Mouse (Mus musculus) limb, embryonic 11.5 days (tissue): ENCODE data around the gene Sytl3. TPM values are rescaled to one million over a fixed set of nuclear protein-coding genes. Genes with fewer than 3 reads are reported as not detected.
A peak's percentile ranks its signal among the peaks of the same experiment; 100 is the strongest.

ENCODE experiments used
- ATAC-seq: fragments of 200-750 bp; cut with Nextera tagmentation; 2 replicates; pipeline ENCODE4 v1.8.0; 2017; ENCODE audit warnings: low read depth; ENCODE audit not compliant: insufficient number of reproducible peaks, low FRiP score, low TSS enrichment
- DNase-seq: peaks from one replicate; pipeline ENCODE4 v3.0.0-alpha.2; 2015; ENCODE audit warnings: low spot score
- H3K27ac ChIP-seq: fragments of 300-500 bp; sonication (generic); replicated peaks from 2 replicates; pipeline ENCODE4 v1.5.1; 2014; ENCODE audit warnings: low read depth, mild to moderate bottlenecking, low read length
- H3K27me3 ChIP-seq: fragments of 300-500 bp; sonication (generic); 2 replicates; pipeline ENCODE4 v1.6.1; 2014; ENCODE audit warnings: mild to moderate bottlenecking, low read length, mixed read lengths; ENCODE audit not compliant: control insufficient read depth, insufficient read depth
- H3K36me3 ChIP-seq: fragments of 300-500 bp; sonication (generic); 2 replicates; pipeline ENCODE4 v1.6.1; 2014; ENCODE audit warnings: mild to moderate bottlenecking, low read length, moderate library complexity, mixed read lengths; ENCODE audit not compliant: control insufficient read depth, insufficient read depth
- H3K4me1 ChIP-seq: fragments of 300-500 bp; sonication (generic); 2 replicates; pipeline ENCODE4 v1.6.1; 2014; ENCODE audit warnings: low read length, mixed read lengths; ENCODE audit not compliant: control insufficient read depth, insufficient read depth
- H3K4me2 ChIP-seq: fragments of 300-500 bp; sonication (generic); 2 replicates; pipeline ENCODE4 v1.6.1; 2014; ENCODE audit warnings: low read depth, mild to moderate bottlenecking, moderate library complexity; ENCODE audit not compliant: severe bottlenecking
- H3K4me3 ChIP-seq: fragments of 300-500 bp; sonication (generic); 2 replicates; pipeline ENCODE4 v1.5.1; 2014; ENCODE audit warnings: low read depth, low read length
- H3K9ac ChIP-seq: fragments of 300-500 bp; sonication (generic); 2 replicates; pipeline ENCODE4 v1.6.1; 2014; ENCODE audit warnings: mild to moderate bottlenecking, low read length
- H3K9me3 ChIP-seq: fragments of 300-500 bp; sonication (generic); 2 replicates; pipeline ENCODE4 v1.6.1; 2016; ENCODE audit warnings: low read length; ENCODE audit not compliant: control insufficient read depth
- WGBS: fragments of 180-500 bp; shearing (Covaris S2); extraction: QIAGEN DNeasy Blood & Tissue Kit; methylation state at CpG from one replicate; pipeline ENCODE4 v1.1.7; 2014; 5-methylcytosine and 5-hydroxymethylcytosine counted together
- polyA plus RNA-seq: library from polyadenylated mRNA; unstranded; fragments of >200 nt; fragmentation: Nextera tagmentation; extraction: Ambion mirVana; gene quantifications from 2 replicates; pipeline ENCODE4 v1.2.1, GENCODE M21; 2014

Sytl3 gene
- polyA plus RNA-seq, 1 experiment from 2014 or later, result not detected

DNA sequence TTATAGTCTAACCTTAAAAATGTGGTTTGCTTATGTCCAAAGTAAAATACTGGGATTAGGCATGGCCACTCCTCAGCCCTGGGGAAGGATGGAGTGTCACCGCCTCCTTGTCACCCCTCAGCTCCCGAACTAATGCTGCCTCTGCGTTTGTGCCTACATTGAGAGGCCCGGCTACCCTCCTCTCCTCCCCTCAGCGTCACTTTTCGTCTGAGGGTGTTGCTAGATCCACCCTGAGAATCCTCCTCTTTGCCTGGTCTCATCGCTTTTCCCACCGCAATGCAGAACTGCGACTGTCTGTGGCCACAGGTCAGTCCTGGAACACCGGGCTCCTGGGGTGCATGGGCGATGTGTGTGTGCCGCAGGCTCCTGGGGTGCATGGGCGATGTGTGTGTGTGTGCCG is 86.0 kb downstream of the Sytl3 start:
- Histone ChIP-seq H3K27ac (no peak overlapping the region), H3K36me3 (peaks cover 3% of the 10 kb centered on the region), H3K4me3 (no peak overlapping the region), H3K4me1 (peaks cover 19% of the 10 kb centered on the region), H3K9me3 (no peaks in the 10 kb centered on the region), H3K4me2 (no peak overlapping the region), H3K27me3 (no peaks in the 10 kb centered on the region), H3K9ac (0 out of 2 replicates have a peak overlapping the region, but pooled peaks have one; percentile 3)
- DNase-seq, result no peak
- 91% methylated on average over 14 of the region's 14 CpGs for WGBS
- ATAC-seq, result no peak

DNA sequence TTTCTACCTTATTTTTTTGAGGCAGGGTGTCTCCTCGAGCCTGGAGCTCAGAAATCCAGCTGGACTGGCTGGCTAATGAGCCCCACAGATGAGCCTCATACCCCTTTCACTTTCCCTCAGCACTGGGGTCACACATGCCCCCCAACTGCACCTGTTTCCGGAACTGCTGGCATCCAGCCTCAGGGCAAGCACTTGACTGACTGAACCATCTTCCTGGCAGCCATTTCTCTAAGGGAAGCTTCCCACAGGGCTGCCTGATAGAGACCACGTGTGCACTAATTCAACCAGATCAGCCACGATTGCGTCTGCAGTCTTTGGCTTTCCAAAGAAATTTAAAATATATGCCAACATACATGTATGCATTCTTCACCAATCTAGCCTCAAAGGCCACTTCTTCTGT is 86.6 kb downstream of the Sytl3 start:
- no peak for ATAC-seq
- Histone ChIP-seq H3K4me3 (no peak overlapping the region), H3K9ac (no peak overlapping the region), H3K27me3 (no peaks in the 10 kb centered on the region), H3K9me3 (no peaks in the 10 kb centered on the region), H3K27ac (no peak overlapping the region), H3K4me2 (no peak overlapping the region), H3K4me1 (peaks cover 15% of the 10 kb centered on the region), H3K36me3 (peaks cover 2% of the 10 kb centered on the region)
- 80% methylated on average over 5 of the region's 5 CpGs for WGBS
- no peak for DNase-seq

DNA sequence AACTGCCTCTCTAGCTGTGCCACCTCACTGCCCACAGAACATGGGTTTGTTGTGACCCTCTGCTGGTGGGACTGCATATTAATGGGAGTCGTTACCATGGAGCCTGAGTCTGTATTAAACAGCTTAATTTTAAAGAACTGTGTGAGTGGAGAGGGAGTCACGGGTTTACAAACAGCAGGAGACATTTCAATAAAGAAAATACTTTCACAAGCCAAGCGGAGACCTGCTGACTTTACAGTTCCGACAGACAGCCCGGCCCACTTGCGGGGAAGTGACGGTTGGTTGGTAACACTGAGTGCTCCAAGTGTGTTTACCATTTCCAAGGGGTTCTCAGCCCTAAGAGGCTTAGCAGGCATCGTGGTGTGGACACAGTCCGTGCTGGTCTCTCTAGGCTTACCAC is 87.1 kb downstream of the Sytl3 start:
- Histone ChIP-seq H3K27me3 (no peaks in the 10 kb centered on the region), H3K36me3 (peaks cover 2% of the 10 kb centered on the region; the same call in 1 of the 2 replicates), H3K9ac (no peak overlapping the region), H3K4me1 (peaks cover 15% of the 10 kb centered on the region), H3K9me3 (no peaks in the 10 kb centered on the region), H3K27ac (no peak overlapping the region), H3K4me3 (no peak overlapping the region), H3K4me2 (no peak overlapping the region)
- ATAC-seq (no peak), DNase-seq (no peak)
- WGBS, result 55% methylated on average over 9 of the region's 9 CpGs

DNA sequence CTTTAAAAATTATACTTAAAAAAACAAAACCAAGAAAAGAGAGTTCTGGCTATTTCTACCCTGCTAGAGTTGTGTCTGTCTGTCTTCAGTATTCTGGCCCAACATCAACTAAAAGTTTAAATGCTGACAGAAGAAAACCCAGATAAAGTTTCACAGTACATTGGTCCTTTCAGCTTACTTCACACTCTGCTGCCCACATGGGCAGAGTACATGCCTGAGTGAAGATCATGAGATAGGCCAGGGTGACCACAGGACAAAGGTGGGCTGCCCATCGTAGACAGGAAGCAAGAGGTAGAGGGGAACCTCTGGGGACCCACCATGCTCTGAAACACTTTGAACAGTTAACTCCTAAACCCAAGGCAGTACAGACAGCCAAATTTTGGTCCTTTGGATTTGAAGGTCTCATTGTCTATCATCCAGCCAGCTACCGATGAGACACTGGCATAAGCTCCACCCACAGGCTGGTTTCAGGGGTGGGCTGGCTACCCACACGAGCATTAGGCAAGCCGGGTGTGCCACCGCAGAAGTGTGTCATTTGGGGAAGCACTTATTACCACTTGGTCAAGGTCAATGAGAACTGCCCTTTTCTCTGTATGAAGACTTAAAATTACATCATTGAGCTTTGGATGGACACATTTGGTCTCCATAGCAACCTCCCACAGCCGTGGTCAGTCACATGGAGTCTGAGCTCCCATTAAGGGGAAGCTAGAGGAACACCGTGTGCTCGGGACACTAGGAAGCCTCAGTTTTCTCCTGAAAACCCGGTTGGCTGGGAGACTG is 87.7 kb downstream of the Sytl3 start:
- H3K27ac ChIP-seq, result no peak overlapping the region
- H3K4me1 ChIP-seq, result peaks cover 18% of the 10 kb centered on the region
- H3K9me3 ChIP-seq, result no peaks in the 10 kb centered on the region
- H3K4me3 ChIP-seq, result no peak overlapping the region
- H3K36me3 ChIP-seq, result peaks cover 2% of the 10 kb centered on the region; the same call in 1 of the 2 replicates
- DNase-seq (no peak), ATAC-seq (no peak)
- H3K4me2 ChIP-seq, result no peak overlapping the region
- no peak overlapping the region for H3K9ac ChIP-seq
- WGBS, result 87% methylated on average over 9 of the region's 9 CpGs
- H3K27me3 ChIP-seq, result no peaks in the 10 kb centered on the region

DNA sequence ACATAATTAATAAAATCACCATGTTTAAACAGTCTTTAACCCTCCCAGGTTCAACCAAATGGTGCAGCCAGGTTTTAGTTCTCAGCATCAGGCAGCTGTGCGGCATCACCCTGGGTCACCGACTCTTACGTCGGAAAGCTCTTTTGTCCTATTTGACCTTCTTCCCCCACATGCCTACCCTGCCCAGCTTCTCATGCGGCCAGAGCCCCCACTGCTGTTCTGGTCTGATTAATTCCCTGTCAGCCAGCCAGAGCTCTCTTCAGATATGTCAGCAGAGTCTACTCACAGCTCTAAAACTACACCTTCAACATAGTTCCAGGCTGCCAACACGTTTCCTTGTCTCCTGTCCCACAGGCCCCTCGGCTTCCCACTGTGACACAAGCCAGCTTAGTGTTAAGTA is 88.6 kb downstream of the Sytl3 start:
- H3K4me2 ChIP-seq, result no peak overlapping the region
- H3K27me3 ChIP-seq, result no peaks in the 10 kb centered on the region
- 62% methylated on average over 7 of the region's 7 CpGs for WGBS
- ATAC-seq (no peak), DNase-seq (no peak)
- no peak overlapping the region for H3K9ac ChIP-seq
- peaks cover 23% of the 10 kb centered on the region for H3K4me1 ChIP-seq
- H3K27ac ChIP-seq, result no peak overlapping the region
- H3K9me3 ChIP-seq, result no peaks in the 10 kb centered on the region
- peaks cover 2% of the 10 kb centered on the region; the same call in 1 of the 2 replicates for H3K36me3 ChIP-seq
- H3K4me3 ChIP-seq, result no peak overlapping the region

DNA sequence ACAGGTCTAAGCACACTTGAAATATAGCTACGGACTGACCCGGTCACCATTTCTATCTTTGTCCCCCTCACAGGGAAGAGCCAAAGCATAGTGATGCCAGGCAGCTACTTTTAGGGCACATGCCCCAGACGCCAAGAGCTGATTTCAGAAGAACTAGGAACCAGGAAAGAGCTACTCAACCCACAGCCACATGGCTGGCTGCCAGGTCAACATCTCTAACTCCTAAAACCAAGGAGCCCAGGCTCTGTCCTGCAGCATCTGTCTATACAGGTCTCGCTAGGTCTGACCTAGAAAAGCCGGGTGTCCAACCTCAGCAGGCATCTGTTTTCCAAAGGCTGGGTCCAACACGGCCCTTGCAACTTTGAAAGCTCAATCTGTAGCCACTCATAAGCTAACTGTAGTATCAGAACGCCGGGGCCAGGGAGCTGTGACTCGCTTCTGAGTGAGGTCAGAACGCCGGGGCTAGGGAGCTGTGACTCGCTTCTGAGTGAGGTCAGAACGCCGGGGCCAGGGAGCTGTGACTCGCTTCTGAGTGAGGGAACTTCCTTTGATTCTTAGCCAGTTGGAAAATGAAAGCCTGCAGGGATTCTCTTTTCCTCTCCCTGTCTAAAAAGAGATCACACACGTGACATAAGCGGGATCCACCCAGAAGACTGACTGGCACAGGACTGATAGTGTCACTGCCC is 90.0 kb downstream of the Sytl3 start:
- no peak for ATAC-seq
- H3K4me2 ChIP-seq, result no peak overlapping the region
- H3K4me3 ChIP-seq, result no peak overlapping the region
- no peak for DNase-seq
- no peaks in the 10 kb centered on the region for H3K9me3 ChIP-seq
- WGBS, result 84% methylated on average over 17 of the region's 17 CpGs
- H3K9ac ChIP-seq, result no peak overlapping the region
- peaks cover 2% of the 10 kb centered on the region; the same call in 1 of the 2 replicates for H3K36me3 ChIP-seq
- H3K27me3 ChIP-seq, result no peaks in the 10 kb centered on the region
- no peak overlapping the region for H3K27ac ChIP-seq
- peaks cover 19% of the 10 kb centered on the region for H3K4me1 ChIP-seq

DNA sequence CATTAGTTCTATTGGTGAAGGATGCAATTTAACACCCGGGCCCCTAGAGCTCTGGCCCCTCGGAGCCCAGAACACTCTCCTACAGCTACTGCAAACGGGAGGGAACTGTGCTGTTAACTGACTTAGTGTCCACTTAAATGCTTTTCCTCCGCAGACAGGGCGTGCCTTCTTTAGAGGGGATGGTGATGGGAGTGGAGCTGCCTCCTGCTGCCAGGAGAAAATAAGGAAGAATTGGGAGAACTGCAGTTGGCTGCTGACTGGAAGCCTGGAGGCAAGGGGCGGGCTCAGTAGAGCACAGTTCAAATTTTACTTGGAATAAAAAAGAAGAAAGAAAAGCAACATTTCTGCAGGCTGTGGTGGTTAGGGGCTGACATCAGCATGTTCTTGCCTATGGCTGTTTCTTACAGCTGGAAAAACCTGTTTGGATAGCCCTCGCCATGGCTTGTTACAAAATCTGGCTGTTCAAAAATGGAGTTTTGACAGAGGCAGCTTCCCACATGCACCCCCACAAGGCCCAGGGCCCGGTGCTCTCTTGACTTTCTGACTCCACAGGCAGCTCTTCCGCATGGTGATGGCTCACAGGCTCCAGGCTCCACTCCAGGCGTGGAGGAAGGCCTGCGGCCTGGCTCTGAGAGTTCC is 92.4 kb downstream of the Sytl3 start:
- peaks cover 16% of the 10 kb centered on the region for H3K4me1 ChIP-seq
- ATAC-seq, result no peak

DNA sequence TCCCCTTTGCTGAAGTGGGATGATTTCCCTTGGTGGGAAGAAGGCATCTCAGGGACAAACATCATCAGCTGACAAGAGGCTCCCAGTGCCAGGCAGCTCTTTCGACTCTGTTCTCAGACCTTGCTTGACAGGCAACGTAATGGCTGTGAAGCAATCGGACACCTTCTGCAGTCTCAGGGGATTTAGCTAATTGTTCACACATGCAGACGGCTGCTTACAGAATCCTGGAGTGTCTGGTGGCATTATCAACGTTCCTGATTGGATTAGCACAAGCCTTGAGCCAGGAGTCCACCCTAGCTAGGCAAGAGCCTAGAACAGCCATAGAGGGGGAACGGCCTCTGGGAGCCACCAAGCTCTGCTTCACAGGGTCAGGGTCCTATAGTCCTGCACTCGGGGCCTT is 93.5 kb downstream of the Sytl3 start:
- Histone ChIP-seq H3K4me2 (no peak overlapping the region), H3K27me3 (no peaks in the 10 kb centered on the region), H3K4me1 (peaks cover 16% of the 10 kb centered on the region), H3K27ac (no peak overlapping the region), H3K4me3 (no peak overlapping the region), H3K9ac (no peak overlapping the region), H3K36me3 (no peaks in the 10 kb centered on the region; the same call in 1 of the 2 replicates), H3K9me3 (no peaks in the 10 kb centered on the region)
- no peak for DNase-seq
- whole genome bisulfite sequencing, result 29% methylated on average over 7 of the region's 7 CpGs
- no peak for ATAC-seq

More for the DNA sequence above, 92.4 kb downstream of the Sytl3 start:
- no peak overlapping the region for H3K9ac ChIP-seq
- H3K36me3 ChIP-seq, result no peaks in the 10 kb centered on the region; the same call in 1 of the 2 replicates
- no peak overlapping the region for H3K27ac ChIP-seq
- H3K4me3 ChIP-seq, result no peak overlapping the region
- H3K27me3 ChIP-seq, result no peaks in the 10 kb centered on the region
- H3K9me3 ChIP-seq, result no peaks in the 10 kb centered on the region
- H3K4me2 ChIP-seq, result no peak overlapping the region
- DNase-seq, result no peak
- 73% methylated on average over 11 of the region's 11 CpGs for WGBS
